Mouse (Mus musculus): ENCODE measurements around the gene Stn1.

Gene Stn1

DNA sequence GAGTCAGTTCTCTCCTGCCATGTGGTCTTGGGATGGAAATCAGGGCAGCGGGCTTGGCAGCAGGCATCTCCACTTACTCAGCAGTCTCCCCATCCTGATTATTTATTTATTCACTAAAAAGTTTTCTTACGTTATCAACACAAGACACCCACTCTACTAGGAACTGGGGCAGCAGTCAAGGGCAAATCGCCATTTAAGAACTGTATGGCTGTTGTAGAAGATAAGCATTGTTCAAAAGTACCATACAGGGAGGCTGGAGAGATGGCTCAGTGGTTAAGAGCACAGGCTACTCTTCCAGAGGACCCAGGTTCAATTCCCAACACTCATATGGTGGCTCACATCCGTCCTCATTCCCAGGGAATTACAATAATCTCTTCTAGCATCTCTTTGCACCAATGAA lies 65.5 kb downstream of the Stn1 start:
- DNase-seq (ENCODE audit: low spot score): no peak

DNA sequence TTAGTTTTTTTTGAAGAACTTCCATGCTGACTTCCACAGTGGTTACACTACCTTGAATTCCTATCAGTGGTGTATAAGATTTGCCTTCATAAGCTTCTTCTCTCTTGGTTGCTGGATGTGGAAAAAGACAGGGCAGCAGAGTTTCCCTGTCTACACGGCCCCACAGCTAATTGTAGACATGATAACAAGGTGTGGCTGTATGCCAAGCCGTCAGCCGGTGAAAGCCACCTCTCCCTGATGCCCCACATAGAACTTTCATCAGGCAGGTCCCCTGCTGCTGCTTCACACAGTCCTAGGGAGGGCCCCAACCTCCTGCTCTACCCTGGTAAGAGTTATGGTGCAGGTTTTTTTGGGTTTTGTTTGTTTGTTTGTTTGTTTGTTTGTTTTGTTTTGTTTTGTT lies 68.6 kb downstream of the Stn1 start:
- no peak for DNase-seq (ENCODE audit: low spot score)

DNA sequence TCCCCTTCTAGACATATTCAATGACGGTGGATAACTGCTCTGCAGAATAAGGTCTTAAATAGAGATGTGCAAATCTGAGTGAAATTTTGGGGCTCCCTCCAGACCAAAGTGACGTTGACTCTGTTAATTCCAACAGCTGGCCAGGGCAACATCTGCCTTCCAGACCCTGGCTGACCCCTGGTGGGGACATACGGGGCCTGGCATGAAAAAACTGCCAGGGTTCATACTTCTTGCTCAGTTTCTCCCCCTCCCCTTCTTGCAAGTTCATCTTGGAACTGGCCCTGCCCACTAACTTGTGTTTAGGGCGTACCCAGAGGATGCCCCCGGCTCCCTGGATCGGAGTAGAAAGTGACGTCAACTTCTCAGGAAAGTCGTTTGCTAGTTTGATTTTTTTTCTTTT lies 70.5 kb downstream of the Stn1 start:
- no peak for DNase-seq (ENCODE audit: low spot score)

- DNase-seq (ENCODE audit: low spot score): no peak
Observed at GRCm38 (mm10) chr19:47465467-47465866, 71.8 kb downstream of the Stn1 start.

GRCm38 (mm10) chr19:47464304-47465241 lies 72.7 kb downstream of the Stn1 start, which contains the start of gene Sh3pxd2a:
Gene Sh3pxd2a (minus strand): TSS chr19:47464401.
- no peak for DNase-seq (ENCODE audit: low spot score)

DNA sequence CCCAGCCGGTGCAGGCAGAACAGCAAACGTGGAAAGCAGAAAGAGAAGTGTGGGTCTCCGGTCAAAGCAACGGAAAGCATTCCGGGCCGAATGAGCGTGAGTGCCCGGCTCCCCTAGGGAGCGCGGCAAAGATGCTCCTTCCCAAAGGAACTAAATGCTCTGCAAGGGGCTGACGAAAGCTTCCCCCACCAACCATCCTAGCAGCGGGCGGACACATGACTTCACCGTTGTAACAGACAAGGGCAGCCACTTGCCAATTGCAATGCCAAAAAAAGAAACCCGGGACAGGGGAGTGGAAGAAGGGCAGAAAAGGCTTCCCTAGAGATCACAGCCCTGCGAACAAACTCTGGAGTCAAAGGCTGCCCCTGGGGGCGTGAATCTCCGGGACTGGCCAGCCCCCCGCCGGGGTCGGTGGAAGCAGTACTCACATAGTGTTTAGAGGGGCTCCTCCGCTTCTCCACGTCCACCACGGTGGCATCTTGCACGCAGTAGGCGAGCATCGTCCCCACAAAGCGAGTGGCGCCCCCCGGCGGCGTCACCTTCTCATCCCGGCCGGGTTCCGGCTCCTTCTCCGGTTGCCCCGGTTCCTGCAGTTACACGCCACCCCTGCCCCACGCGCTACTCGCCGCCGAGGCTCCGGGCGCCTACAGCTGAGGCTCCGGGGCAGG lies 73.5 kb downstream of the Stn1 start:
- peak; percentile 89 for DNase-seq (ENCODE audit: low spot score)

GRCm38 (mm10) chr19:47463206-47463605 lies 74.1 kb downstream of the Stn1 start:
- no peak for DNase-seq (ENCODE audit: low spot score)

DNA sequence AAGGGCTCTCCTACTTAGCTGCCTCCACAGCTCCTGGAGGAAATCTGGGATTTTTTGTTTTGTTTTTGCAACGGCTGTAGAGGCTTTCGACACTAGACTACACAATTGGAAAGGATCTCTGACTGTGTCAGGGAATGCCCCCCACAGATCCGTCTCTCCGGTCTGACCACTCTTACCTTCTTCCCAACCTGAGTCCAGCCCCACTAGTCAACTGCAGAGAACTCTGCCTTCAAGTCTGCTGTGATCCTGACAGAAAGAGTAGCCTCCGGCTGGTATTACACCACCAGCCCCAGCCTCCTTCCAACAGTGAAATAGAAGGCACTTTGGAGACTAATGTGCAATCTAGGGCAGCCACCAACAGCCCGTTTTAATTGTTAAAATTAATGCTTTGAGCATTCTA lies 74.6 kb downstream of the Stn1 start:
- no peak for DNase-seq (ENCODE audit: low spot score)

- no peak for DNase-seq (ENCODE audit: low spot score)
Observed at GRCm38 (mm10) chr19:47461838-47462237, 75.5 kb downstream of the Stn1 start.

GRCm38 (mm10) chr19:47461386-47461785 lies 75.9 kb downstream of the Stn1 start:
- no peak for DNase-seq (ENCODE audit: low spot score)

GRCm38 (mm10) chr19:47460120-47460960 lies 77.0 kb downstream of the Stn1 start:
- DNase-seq (ENCODE audit: low spot score): peak; percentile 77

GRCm38 (mm10) chr19:47459214-47459613 lies 78.1 kb downstream of the Stn1 start:
- no peak for DNase-seq (ENCODE audit: low spot score)

GRCm38 (mm10) chr19:47458504-47459161 lies 78.7 kb downstream of the Stn1 start:
- no peak for DNase-seq (ENCODE audit: low spot score)

- peak; percentile 72 for DNase-seq (ENCODE audit: low spot score)
Observed at GRCm38 (mm10) chr19:47457711-47458503, 79.4 kb downstream of the Stn1 start.

- DNase-seq (ENCODE audit: low spot score): no peak
Observed at GRCm38 (mm10) chr19:47456021-47456420, 81.3 kb downstream of the Stn1 start.

GRCm38 (mm10) chr19:47455001-47455755 lies 82.1 kb downstream of the Stn1 start:
- DNase-seq (ENCODE audit: low spot score): no peak

DNA sequence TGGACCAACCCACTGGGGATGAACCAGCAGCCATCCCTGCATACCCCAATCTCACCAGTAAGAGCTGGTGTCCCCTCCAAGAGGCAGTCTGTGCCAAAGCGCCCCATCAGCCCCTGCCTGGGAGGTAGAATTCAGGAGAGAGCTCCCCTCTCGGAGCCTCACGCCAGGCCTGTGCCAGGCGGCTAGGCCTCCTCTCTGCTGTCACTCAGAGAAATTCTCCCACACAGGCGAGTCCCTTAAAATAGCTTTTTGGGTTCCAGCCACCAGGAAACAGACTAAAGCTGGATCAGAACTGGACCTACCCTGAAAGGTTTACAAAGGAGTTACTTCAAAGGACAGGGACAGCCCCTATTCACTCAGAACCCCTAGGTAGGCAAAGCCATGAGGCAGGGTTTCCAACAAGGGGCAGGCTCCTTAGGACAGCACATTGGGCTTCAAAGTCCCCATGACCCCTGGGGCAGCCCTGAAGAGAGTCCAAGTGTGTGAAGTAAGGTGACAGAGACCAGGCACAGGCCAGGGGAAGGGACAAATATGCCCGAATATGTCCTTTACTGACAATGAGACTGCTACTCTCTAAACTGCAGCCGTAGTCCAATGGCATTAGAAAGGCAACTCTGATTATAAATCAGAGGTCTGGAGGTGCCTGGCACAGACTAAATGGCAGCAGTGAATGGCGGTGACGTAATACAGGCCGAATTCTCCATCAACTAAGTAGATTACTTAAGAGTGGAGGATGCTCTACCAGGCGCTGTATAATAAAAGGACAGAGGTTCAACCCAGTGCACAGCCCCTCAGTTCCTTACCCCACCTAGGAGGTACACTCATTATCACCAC lies 82.9 kb downstream of the Stn1 start:
- no peak for DNase-seq (ENCODE audit: low spot score)

DNA sequence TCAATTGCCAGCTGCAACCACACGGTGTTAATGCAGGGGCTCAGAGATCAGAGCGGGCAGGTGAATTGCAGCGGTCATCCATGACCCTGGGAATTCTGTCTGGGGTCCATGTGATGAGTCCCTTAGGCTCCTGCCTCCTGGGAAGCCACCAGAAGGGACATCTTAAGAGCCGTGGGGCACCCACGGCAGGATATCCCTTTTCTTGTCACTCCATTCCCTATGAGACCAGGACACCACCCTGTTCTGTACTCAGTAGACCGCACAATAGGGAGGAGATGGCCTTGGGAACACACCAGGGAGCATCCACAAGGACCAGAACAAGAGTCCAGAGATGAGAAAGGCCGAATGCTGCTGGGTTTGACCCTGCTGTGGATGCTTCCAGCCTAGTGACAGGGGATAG lies 84.0 kb downstream of the Stn1 start:
- DNase-seq (ENCODE audit: low spot score): no peak

DNA sequence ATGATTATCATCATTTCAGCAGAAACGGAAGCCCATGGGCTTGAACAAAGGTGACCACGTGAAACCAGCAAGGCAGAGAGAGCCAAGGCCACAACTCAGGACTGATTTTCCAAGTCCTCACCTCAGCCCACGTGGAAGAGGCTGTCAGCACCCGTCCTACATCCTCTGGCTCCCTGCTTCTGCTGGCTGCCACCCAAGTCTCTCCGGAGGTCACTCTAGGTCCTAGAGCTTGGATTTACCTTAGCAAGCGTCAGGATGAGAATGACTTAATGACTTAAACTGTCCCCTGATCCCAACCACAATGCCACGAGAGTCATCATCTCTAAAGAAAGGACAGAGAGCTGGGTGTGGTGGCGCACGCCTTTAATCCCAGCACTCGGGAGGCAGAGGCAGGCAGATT lies 84.6 kb downstream of the Stn1 start:
- no peak for DNase-seq (ENCODE audit: low spot score)
